Mouse (Mus musculus) lung, embryonic 15.5 days (tissue): Measurements from ENCODE around the gene Crnkl1. TPM values are rescaled to one million over a fixed set of nuclear protein-coding genes. Genes with fewer than 3 reads are reported as not detected.

Experiments used
- ATAC-seq: fragments of 200-750 bp; cut with Nextera tagmentation; 2 replicates; pipeline ENCODE4 v1.8.0; 2017; ENCODE audit warnings: moderate number of reproducible peaks, borderline replicate concordance; ENCODE audit not compliant: low FRiP score, low TSS enrichment; ENCODE audit errors: extremely low read depth
- H3K27ac ChIP-seq: fragments of 300-500 bp; sonication (generic); 2 replicates; pipeline ENCODE4 v1.5.1; 2015; ENCODE audit warnings: moderate library complexity, mild to moderate bottlenecking, inconsistent platforms
- H3K27me3 ChIP-seq: fragments of 300-500 bp; sonication (generic); 2 replicates; pipeline ENCODE4 v1.6.1; 2015; ENCODE audit warnings: inconsistent platforms
- H3K36me3 ChIP-seq: fragments of 300-500 bp; sonication (generic); 2 replicates; pipeline ENCODE4 v1.6.1; 2015; ENCODE audit warnings: inconsistent platforms
- H3K4me1 ChIP-seq: fragments of 300-500 bp; sonication (generic); 2 replicates; pipeline ENCODE4 v1.6.1; 2015; ENCODE audit warnings: inconsistent platforms
- H3K4me2 ChIP-seq: fragments of 300-500 bp; sonication (generic); 2 replicates; pipeline ENCODE4 v1.6.1; 2015; ENCODE audit warnings: inconsistent platforms, mild to moderate bottlenecking, moderate library complexity
- H3K4me3 ChIP-seq: fragments of 300-500 bp; sonication (generic); 2 replicates; pipeline ENCODE4 v1.5.1; 2015; ENCODE audit warnings: mild to moderate bottlenecking, inconsistent platforms
- H3K9ac ChIP-seq: fragments of 300-500 bp; sonication (generic); 2 replicates; pipeline ENCODE4 v1.6.1; 2015; ENCODE audit warnings: inconsistent platforms
- H3K9me3 ChIP-seq: fragments of 300-500 bp; sonication (generic); 2 replicates; pipeline ENCODE4 v1.6.1; 2016; ENCODE audit warnings: inconsistent platforms
- WGBS: fragments of 180-500 bp; shearing (Covaris S2); methylation state at CpG from one replicate; pipeline ENCODE4 v1.1.7; 2015; 5-methylcytosine and 5-hydroxymethylcytosine counted together
- polyA plus RNA-seq: library from polyadenylated mRNA; unstranded; fragments of >200 nt; fragmentation: Nextera tagmentation; extraction: Ambion mirVana; gene quantifications from 2 replicates; pipeline ENCODE4 v1.2.1, GENCODE M21; 2015

Gene Crnkl1
- polyA plus RNA-seq, 1 experiment from 2014 or later, result 28.1 TPM

DNA sequence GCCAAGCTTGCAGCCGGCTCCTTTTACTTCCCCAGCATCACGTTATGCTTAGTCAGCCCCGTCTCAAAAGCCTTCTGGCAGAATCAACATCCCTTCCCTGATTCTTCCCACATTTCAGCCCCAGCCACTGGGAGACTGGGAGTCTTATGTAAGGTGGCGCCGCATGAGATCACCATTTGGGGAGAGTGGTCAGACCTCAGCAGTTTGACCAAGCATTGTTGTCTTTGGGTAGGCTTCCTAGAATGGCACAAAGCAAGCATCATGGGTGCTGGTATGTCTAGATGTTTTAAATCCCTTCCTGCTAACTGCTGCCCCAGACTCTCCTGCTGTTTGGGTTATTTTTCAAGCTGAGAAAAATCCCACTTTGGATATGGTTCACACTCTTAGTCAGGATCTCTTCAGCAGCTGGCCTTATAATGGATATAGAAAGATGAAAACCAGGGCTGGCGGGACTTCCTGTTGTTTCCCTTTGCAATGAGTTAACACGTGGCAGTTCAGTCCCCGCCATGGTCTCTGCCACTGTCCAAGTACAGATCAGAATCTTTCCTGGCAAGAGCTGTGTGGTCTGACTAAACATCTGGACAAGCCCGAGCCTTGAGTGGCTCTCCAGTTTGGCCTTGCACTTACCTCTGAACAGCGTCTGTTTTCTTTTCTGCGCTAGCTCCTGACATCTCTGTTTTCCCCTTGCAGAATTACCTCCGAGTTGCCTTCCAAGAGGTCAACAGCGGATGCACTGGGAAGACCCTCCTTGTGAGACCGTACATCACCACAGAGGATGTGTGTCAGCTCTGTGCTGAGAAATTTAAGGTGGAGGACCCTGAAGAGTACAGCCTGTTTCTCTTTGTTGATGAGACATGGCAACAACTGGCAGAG, 49.7 kb downstream of the Crnkl1 start:
- peaks cover 38% of the 10 kb centered on the region for H3K36me3 ChIP-seq
- H3K4me1 ChIP-seq, result peaks cover 40% of the 10 kb centered on the region
- no peak overlapping the region for H3K4me3 ChIP-seq
- H3K27ac ChIP-seq, result peak overlapping the region; percentile 79
- 42% methylated on average over 14 of the region's 14 CpGs for WGBS
- no peak overlapping the region for H3K4me2 ChIP-seq
- no peak overlapping the region for H3K9ac ChIP-seq
- no peak for ATAC-seq
- no peaks in the 10 kb centered on the region for H3K9me3 ChIP-seq
- H3K27me3 ChIP-seq, result no peaks in the 10 kb centered on the region

DNA sequence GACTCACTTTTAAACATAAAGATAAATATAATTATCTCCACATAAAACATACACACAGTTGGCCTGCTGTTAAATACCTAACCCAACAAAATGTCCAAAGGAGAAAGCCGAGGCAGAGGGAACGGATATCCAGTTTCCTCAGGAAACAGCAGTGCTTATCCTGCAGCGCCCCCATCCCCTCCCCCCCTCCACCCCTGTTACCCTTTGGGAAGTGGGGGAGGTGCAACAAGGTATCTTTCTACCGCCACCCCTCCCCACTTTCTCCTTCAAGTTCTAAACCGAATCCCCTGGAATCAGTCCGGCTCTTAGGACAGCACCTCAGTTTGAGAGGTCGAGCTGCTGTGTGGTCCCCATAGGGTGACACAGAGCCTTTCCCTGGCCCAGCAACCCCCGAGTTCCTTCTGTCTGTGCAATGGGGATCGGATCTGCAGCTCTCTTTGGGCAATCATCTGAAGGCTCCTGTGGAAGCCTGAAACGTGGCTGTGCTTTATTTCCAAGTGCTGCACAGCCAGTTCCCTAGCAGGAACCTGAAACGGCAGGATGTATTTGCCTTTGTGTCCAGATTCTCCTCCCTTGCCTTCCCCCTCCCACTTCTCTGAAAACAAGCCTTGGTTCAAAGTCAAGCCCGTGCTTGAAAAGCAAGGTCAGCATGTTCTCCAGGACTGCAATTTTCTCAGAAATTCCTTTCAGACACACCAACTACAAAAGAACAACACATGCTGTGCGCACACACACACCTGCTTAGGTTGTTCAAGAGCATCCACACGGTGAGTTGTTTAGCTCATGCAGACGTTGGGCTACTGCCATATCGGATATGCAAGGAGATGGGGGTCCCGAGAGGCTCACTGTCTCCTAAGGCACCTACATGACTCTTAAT, 50.5 kb downstream of the Crnkl1 start:
- H3K4me1 ChIP-seq, result peaks cover 36% of the 10 kb centered on the region
- no peaks in the 10 kb centered on the region for H3K9me3 ChIP-seq
- H3K4me3 ChIP-seq, result no peak overlapping the region
- H3K9ac ChIP-seq, result no peak overlapping the region
- peaks cover 46% of the 10 kb centered on the region for H3K36me3 ChIP-seq
- WGBS, result 26% methylated on average over 17 of the region's 17 CpGs
- no peak for ATAC-seq
- 0 out of 2 replicates have a peak overlapping the region, but pooled peaks have one; percentile 8 for H3K4me2 ChIP-seq
- peak overlapping the region; percentile 79 for H3K27ac ChIP-seq
- no peaks in the 10 kb centered on the region for H3K27me3 ChIP-seq

DNA sequence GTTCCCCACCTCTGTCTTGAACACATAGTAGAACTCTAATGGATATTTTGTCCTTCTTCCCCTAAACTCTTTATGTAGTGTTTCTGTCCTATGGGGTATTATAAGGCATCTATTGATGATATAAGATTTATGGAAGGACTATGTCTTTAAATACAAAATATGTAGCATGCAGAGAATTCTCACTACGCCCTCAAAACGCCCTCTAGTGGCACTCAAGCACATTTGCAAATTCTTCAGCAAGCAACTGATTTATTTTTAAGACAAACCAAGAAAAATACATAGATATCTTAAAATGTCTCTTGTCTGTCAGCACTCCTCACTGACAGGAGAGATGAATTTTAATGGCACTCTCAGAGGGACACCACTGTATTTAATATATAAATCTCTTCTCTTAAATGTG, 52.4 kb downstream of the Crnkl1 start:
- WGBS, result 20% methylated on average over 2 of the region's 2 CpGs
- Histone ChIP-seq H3K36me3 (peaks cover 60% of the 10 kb centered on the region), H3K4me3 (no peak overlapping the region), H3K4me1 (peaks cover 19% of the 10 kb centered on the region), H3K27me3 (no peaks in the 10 kb centered on the region), H3K4me2 (no peak overlapping the region), H3K9ac (no peak overlapping the region), H3K27ac (no peak overlapping the region), H3K9me3 (no peaks in the 10 kb centered on the region)
- ATAC-seq, result no peak

DNA sequence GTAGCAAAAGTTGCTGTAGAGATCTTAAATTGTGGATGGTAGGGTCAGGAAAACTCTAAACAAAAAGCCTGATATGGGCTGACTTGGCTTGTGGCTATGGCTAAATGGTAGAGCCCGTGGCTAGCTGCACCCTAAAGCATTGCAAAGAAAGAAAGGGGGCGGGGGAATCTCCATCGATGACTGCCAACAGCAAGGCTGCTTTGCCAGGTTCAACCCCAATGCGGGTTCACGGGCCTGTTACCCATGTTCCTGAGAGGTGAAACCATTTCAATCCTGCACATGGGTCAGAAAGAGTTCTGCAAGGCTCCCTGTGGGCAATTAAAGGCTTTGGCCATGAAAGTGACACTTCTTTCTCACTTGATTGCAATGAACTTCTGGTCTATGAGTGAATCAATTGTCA, 52.9 kb downstream of the Crnkl1 start:
- Histone ChIP-seq H3K9me3 (no peaks in the 10 kb centered on the region), H3K27ac (no peak overlapping the region), H3K4me3 (no peak overlapping the region), H3K4me1 (peaks cover 18% of the 10 kb centered on the region), H3K9ac (no peak overlapping the region), H3K36me3 (peaks cover 62% of the 10 kb centered on the region), H3K27me3 (no peaks in the 10 kb centered on the region), H3K4me2 (no peak overlapping the region)
- ATAC-seq, result no peak
- WGBS, result 79% methylated on average over 5 of the region's 5 CpGs

DNA sequence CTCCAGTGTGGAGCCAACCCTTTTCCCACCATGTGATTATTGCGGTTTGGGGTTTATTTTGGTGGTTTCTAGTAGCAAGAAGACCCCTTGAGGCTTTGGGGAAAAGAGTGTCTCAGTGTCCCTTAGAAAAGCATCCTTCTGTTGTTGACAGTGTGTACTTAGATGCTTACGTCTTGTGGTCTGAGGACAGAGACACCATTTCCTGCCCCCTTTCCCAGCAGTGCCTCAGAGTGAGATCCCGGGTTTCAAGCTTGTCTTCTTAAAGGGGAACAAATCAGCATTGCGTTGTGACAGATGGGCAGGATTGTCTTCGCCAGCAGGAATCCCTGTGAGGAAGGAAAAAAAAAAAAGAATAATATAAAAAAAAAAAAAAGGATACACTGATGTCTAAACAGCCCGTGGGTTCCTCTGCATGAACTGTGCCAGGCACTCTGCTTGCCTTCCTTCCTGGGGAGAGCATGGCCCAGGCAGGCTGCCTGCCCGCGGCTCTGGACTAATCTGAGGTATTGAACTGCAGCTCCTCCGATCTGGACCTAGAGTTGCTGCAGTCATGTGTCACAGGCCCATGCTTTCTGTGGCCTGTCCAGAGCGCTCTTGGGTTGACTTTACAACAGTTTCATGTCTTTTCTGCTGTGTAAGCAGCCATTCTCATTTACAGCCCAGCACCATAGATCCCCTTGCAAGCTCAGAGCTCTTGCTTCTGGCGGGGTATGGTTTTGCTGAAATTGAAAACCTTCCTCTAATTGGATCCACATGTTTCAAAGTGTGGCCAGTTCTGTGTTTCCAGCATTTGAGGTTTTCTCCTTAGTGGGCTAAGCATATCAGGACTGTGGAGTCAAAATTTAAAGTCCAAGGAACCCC, 53.7 kb downstream of the Crnkl1 start:
- no peak for ATAC-seq
- Histone ChIP-seq H3K36me3 (peaks cover 64% of the 10 kb centered on the region), H3K9ac (no peak overlapping the region), H3K4me1 (peaks cover 18% of the 10 kb centered on the region), H3K4me3 (no peak overlapping the region), H3K9me3 (no peaks in the 10 kb centered on the region), H3K27ac (peak overlapping the region; percentile 11), H3K4me2 (no peak overlapping the region), H3K27me3 (no peaks in the 10 kb centered on the region)
- WGBS, result 71% methylated on average over 11 of the region's 11 CpGs

DNA sequence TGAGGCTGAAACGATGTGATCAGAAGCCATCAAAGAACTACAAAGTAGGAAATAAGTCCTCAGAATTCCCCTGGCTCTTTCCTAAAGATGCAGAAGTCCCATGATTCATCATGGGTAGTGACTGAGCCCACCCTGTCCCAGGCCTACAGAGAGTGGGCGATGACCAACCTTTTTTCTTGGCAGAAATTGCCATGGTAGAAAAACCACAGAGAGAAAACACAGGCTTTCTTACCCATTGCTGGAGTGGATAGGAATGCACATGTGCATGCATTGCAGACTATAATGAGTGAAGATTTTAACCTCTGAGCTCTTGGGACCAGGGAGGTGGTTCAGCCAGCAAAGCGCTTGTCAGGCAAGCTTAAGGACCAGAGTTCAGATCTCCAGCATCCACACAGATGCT, 57.6 kb downstream of the Crnkl1 start:
- Histone ChIP-seq H3K36me3 (peaks cover 51% of the 10 kb centered on the region), H3K4me3 (no peak overlapping the region), H3K9me3 (no peaks in the 10 kb centered on the region), H3K4me1 (no peaks in the 10 kb centered on the region), H3K27ac (no peak overlapping the region), H3K4me2 (no peak overlapping the region), H3K27me3 (no peaks in the 10 kb centered on the region), H3K9ac (no peak overlapping the region)
- 90% methylated on average over 3 of the region's 3 CpGs for WGBS
- ATAC-seq, result no peak

DNA sequence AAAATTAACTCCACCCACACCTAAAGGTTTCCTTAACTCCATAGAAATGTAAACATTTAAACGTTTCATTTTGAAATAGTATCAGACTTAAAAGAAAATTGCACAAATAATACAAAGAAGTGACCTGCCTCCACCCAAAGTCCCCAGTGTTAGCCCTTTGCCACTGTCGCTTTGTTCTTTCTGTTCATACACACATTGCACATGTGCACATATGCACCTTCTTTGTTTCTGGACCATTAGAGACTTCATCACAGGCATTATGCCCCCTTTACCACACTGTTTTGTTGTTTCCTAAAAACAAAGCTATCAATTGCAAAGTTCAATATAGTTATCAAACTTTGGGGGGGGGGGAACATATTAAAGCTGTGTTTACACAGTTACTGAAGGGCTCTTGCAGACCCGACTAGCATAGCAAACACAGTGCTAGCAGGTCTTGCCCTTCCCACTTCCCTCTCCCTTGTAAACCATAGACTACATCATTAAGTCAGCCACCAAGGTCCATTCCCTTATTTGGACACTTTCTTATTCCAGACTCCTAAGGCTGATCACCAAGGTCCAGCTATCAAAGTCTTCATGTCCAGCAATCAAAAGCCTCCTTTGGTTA, 59.8 kb downstream of the Crnkl1 start:
- H3K9me3 ChIP-seq, result no peaks in the 10 kb centered on the region
- H3K4me3 ChIP-seq, result no peak overlapping the region
- no peak overlapping the region for H3K27ac ChIP-seq
- peaks cover 39% of the 10 kb centered on the region for H3K36me3 ChIP-seq
- no peaks in the 10 kb centered on the region for H3K4me1 ChIP-seq
- H3K27me3 ChIP-seq, result no peaks in the 10 kb centered on the region
- H3K4me2 ChIP-seq, result no peak overlapping the region
- 41% methylated on average over 3 of the region's 3 CpGs for WGBS
- ATAC-seq, result no peak
- H3K9ac ChIP-seq, result no peak overlapping the region

DNA sequence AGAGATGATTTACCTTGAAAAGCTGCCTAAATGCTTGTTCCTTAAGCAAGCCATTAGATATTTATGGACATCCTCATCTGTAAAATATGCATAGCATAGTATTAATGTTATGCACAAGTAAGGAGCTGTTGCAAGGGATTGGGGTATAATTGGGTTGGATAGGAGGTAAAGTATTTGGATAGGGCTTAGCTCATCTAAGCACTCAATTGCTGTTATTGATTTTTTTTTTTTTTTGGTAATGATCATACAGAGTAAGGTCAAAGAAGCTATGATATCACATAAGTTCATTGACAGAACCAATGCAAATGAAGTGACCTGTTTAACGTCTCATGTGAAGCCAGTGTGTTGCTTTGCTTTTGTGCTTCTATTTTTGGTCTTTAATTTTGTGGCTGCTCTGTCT, 60.9 kb downstream of the Crnkl1 start:
- ATAC-seq, result no peak
- H3K27ac ChIP-seq, result no peak overlapping the region
- H3K4me1 ChIP-seq, result no peaks in the 10 kb centered on the region
- H3K4me3 ChIP-seq, result no peak overlapping the region
- H3K9me3 ChIP-seq, result no peaks in the 10 kb centered on the region
- no peak overlapping the region for H3K9ac ChIP-seq
- 71% methylated on average over 1 of the region's 1 CpGs for WGBS
- no peaks in the 10 kb centered on the region for H3K27me3 ChIP-seq
- H3K4me2 ChIP-seq, result no peak overlapping the region
- H3K36me3 ChIP-seq, result peaks cover 30% of the 10 kb centered on the region

DNA sequence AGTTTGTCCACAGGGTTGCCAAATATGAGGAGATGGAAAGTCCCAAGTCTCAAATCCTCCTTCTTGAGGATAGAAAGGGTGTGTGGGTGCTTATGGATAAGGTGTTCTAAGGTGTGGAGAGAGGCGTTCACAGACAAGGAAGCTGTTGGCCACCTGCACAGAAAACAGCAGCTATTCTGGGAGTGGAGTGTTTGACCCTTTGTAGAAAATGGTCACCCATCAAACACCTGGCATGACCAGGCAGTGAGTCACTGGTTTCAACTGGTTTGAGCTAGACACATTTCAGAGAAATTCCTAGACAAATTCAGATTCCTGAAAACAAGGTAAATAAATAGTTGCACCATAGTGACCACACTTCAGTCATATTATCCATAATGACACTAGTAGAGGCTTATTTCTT, 62.7 kb downstream of the Crnkl1 start:
- no peaks in the 10 kb centered on the region; the same call in 1 of the 2 replicates for H3K9me3 ChIP-seq
- no peak overlapping the region for H3K4me3 ChIP-seq
- WGBS, result 61% methylated on average over 1 of the region's 1 CpGs
- no peaks in the 10 kb centered on the region for H3K27me3 ChIP-seq
- H3K4me2 ChIP-seq, result no peak overlapping the region
- H3K27ac ChIP-seq, result no peak overlapping the region
- H3K9ac ChIP-seq, result no peak overlapping the region
- no peak for ATAC-seq
- no peaks in the 10 kb centered on the region for H3K4me1 ChIP-seq
- peaks cover 20% of the 10 kb centered on the region for H3K36me3 ChIP-seq

DNA sequence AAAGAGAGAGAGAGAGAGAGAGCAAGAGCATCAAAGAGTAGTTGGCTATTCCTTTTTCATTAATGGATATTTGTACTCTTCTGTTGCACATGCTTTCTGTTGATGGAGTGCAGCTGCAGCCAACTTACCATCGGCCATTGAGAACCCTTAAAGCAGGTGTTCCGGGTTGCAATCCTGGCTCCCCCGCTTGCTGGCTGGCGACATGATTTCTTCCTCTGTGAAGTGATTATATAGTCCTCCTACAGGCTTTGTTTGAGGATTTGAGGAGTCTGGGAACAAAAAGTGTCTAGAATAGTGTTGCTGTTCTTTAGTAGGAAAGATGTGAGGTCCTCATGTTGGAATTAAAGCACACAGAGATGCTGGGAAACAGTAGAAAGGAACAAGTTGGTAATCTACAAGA, 63.5 kb downstream of the Crnkl1 start:
- Histone ChIP-seq H3K27ac (no peak overlapping the region), H3K4me1 (no peaks in the 10 kb centered on the region), H3K4me2 (no peak overlapping the region), H3K4me3 (no peak overlapping the region), H3K36me3 (peaks cover 19% of the 10 kb centered on the region), H3K9ac (no peak overlapping the region), H3K9me3 (no peaks in the 10 kb centered on the region; the same call in 1 of the 2 replicates), H3K27me3 (no peaks in the 10 kb centered on the region)
- WGBS, result 78% methylated on average over 4 of the region's 4 CpGs
- ATAC-seq, result no peak
